Mouse (Mus musculus) CH12.LX (cell line): ENCODE measurements around the gene Narf.
A peak's percentile ranks its signal among the peaks of the same experiment; 100 is the strongest.

Source experiments
- CTCF ChIP-seq, 2 experiments: IDR thresholded peaks in 1 of 2; conservative IDR thresholded peaks in 1 of 2; 2 replicates each; pipeline ENCODE4 v1.5.1; 2011 to 2012; ENCODE audit warnings: low read depth in 2 of 2, low read length in 2 of 2, improper control_type of control experiment in 1 of 2, inconsistent platforms in 1 of 2, mild to moderate bottlenecking in 1 of 2, moderate library complexity in 1 of 2
- MAFK ChIP-seq: IDR thresholded peaks from 2 replicates; pipeline ENCODE4 v1.6.1; 2011; ENCODE audit warnings: low read length, improper control_type of control experiment; ENCODE audit not compliant: insufficient replicate concordance
- MXI1 ChIP-seq: IDR thresholded peaks from 2 replicates; pipeline ENCODE4 v1.6.1; 2011; ENCODE audit warnings: mild to moderate bottlenecking, low read depth, low read length, improper control_type of control experiment
- MYC ChIP-seq: IDR thresholded peaks from 2 replicates; pipeline ENCODE4 v1.6.1; 2011; ENCODE audit warnings: low read depth, mild to moderate bottlenecking, improper control_type of control experiment, low read length

- no peak for TF ChIP-seq MYC
- TF ChIP-seq CTCF (conservative IDR thresholded peaks at IDR 0.05 in 1 of 2, IDR thresholded peaks at IDR 0.05 in 1 of 2; ENCODE audit: low read depth in 2 of 2, low read length in 2 of 2), result no peak
- peak; percentile 16; the same call in 1 of the 2 replicates for TF ChIP-seq MXI1
- no peak for TF ChIP-seq MAFK
Measured at GRCm38 (mm10) chr11:121260211-121260906, 23.3 kb downstream of the Narf start.
